Mouse (Mus musculus) hindbrain, embryonic 11.5 days (tissue): ENCODE measurements at regions not wholly inside any gene's neighbourhood (a gene's known extent, or its start where the extent isn't known, plus 50 kb on each side); places are given as distances from the start of the nearest gene placed in this dataset.
"Not testable (repeated sequence)": the region's sequence is repeated elsewhere in the genome, so short reads cannot be mapped to it uniquely, and the experiment has no call there.

Source experiments
- ATAC-seq: fragments of 200-750 bp; cut with Nextera tagmentation; 2 replicates; pipeline ENCODE4 v1.8.0; 2017; ENCODE audit warnings: mild to moderate bottlenecking, moderate TSS enrichment, moderate library complexity; ENCODE audit not compliant: low FRiP score
- DNase-seq: peaks from one replicate; pipeline ENCODE4 v3.0.0-alpha.2; 2015; ENCODE audit warnings: low spot score
- H3K27ac ChIP-seq: fragments of 300-500 bp; sonication (generic); 2 replicates; pipeline ENCODE4 v1.5.1; 2014; ENCODE audit warnings: mild to moderate bottlenecking, low read depth, low read length
- H3K27me3 ChIP-seq: fragments of 300-500 bp; sonication (generic); 2 replicates; pipeline ENCODE4 v1.6.1; 2014; ENCODE audit warnings: mild to moderate bottlenecking, low read length, moderate library complexity, mixed read lengths; ENCODE audit not compliant: control insufficient read depth, insufficient read depth
- H3K36me3 ChIP-seq: fragments of 300-500 bp; sonication (generic); 2 replicates; pipeline ENCODE4 v1.6.1; 2014; ENCODE audit warnings: mild to moderate bottlenecking, low read length, moderate library complexity, mixed read lengths; ENCODE audit not compliant: control insufficient read depth, insufficient read depth
- H3K4me1 ChIP-seq: fragments of 300-500 bp; sonication (generic); replicated peaks from 2 replicates; pipeline ENCODE4 v1.6.1; 2014; ENCODE audit warnings: low read length, mixed read lengths; ENCODE audit not compliant: control insufficient read depth, insufficient read depth
- H3K4me2 ChIP-seq: fragments of 300-500 bp; sonication (generic); replicated peaks from 2 replicates; pipeline ENCODE4 v1.6.1; 2014; ENCODE audit warnings: mild to moderate bottlenecking, low read depth, low read length
- H3K4me3 ChIP-seq: fragments of 300-500 bp; sonication (generic); 2 replicates; pipeline ENCODE4 v1.5.1; 2014; ENCODE audit warnings: low read depth, low read length
- H3K9ac ChIP-seq: fragments of 300-500 bp; sonication (generic); 2 replicates; pipeline ENCODE4 v1.6.1; 2014; ENCODE audit warnings: low read depth, low read length
- H3K9me3 ChIP-seq: fragments of 300-500 bp; sonication (generic); 2 replicates; pipeline ENCODE4 v1.6.1; 2016; ENCODE audit warnings: low read length; ENCODE audit not compliant: control insufficient read depth
- WGBS: fragments of 180-500 bp; shearing (Covaris S2); extraction: QIAGEN DNeasy Blood & Tissue Kit; methylation state at CpG from one replicate; pipeline ENCODE4 v1.1.7; 2014; 5-methylcytosine and 5-hydroxymethylcytosine counted together

DNA sequence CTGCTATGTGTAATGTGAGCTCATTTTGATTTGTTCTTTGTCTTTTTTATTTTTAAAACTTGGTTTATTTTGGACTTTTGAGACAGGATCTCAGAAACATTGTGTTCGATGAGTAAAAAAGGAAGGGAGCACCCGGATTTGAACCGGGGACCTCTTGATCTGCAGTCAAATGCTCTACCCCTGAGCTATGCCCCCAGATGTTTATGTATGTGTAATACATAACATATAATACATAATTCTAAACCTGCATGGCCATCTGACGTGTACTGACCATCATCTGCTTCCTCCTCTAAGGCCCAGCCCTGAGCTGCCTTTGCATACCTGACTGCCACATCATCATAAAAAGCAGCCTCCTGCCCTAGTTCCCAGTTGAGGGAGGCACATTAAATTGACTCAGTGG is 137.8 kb upstream of the Zfp746 start:
- DNase-seq (no peak), ATAC-seq (no peak)
- WGBS = 88% methylated on average over 4 of the region's 4 CpGs
- Histone ChIP-seq H3K4me3 (no peak overlapping the region), H3K36me3 (no peaks in the 10 kb centered on the region), H3K4me2 (no peak overlapping the region), H3K4me1 (no peaks in the 10 kb centered on the region), H3K9me3 (no peaks in the 10 kb centered on the region), H3K9ac (no peak overlapping the region), H3K27ac (no peak overlapping the region), H3K27me3 (no peaks in the 10 kb centered on the region)

DNA sequence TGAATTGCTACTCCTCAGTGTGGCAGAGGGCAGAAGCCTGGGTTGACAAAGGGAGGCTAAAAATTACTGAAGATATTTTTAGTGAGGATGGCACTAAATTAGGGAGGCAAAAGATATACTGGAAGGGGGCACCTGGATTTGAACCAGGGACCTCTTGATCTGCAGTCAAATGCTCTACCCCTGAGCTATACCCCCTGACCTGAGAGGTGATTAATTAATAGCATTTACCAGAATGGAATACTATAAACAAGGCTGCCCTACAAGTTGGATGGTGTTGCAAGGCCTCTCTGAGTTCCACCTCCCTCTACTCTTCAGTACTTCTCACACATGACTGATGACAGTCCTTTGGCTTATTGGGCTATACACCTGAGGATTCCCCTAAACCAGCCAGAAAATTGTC is 136.6 kb upstream of the Zfp746 start:
- DNase-seq (no peak), ATAC-seq (no peak)
- Histone ChIP-seq H3K4me1 (no peaks in the 10 kb centered on the region), H3K36me3 (no peaks in the 10 kb centered on the region), H3K4me3 (no peak overlapping the region), H3K9ac (no peak overlapping the region), H3K9me3 (no peaks in the 10 kb centered on the region), H3K27ac (no peak overlapping the region), H3K27me3 (no peaks in the 10 kb centered on the region), H3K4me2 (no peak overlapping the region)

DNA sequence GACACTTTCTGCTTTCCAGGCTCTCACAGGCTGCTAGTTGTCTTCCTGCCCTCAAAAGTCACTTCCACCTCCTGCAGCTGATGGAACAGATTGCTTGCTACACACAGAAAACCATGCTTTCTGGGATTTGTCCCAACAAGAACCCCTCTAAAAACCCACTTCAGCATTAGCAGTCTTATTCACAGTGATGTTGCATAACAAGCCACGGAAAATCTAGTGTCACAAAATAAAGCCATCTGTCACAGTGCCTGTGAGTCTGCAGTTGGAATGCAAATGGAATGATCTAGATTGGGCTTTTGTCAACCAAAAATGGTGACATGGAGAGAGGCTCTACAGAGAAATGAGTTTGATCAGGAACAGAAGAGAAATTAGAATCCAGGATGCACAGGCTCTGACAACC is 135.4 kb upstream of the Zfp746 start:
- not testable (repeated sequence) for H3K9ac ChIP-seq, H3K27ac ChIP-seq, DNase-seq, H3K36me3 ChIP-seq, H3K4me1 ChIP-seq, H3K9me3 ChIP-seq, H3K27me3 ChIP-seq, H3K4me3 ChIP-seq, H3K4me2 ChIP-seq, ATAC-seq
- 67% methylated on average over 1 of the region's 1 CpGs for WGBS

DNA sequence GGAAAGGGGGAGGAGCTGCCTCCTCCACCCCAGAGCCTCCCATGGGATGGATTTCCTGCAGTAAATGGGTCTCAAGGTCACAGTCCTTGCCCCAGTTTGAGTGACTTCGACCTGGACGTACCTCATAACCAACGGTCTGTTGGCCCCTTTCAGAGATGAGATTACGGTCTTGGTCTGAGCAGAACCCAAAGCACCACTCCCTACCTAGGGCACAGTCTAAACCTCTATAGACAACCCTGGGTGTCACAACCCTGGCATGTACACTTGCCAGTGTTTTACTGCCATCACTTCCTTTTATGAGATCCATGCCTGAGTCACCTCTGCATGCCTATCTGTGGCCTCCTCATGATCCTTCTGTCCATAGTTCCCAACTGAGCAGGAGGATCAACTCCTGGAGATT is 128.8 kb upstream of the Zfp746 start:
- 77% methylated on average over 4 of the region's 4 CpGs for WGBS

DNA sequence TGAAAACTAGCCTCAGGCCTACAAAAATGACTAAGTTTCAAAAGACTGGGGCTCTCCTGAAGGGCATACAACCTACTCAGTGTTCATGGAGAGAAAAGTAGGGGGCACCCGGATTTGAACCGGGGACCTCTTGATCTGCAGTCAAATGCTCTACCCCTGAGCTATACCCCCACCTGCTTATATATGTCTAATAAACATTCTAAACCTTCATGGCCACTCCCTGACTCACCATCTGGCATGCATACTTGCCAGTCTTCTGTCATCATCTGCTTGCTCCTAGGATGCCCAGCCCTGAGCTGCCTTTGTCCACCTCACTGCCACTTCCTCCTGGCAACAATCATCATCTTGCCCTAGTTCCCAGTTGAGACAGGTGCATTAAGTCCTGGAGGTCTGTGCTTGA is 123.3 kb upstream of the Zfp746 start:
- H3K27ac ChIP-seq = no peak overlapping the region

More for the DNA sequence above, 128.8 kb upstream of the Zfp746 start:
- Histone ChIP-seq H3K4me1 (no peaks in the 10 kb centered on the region), H3K4me3 (no peak overlapping the region), H3K27me3 (no peaks in the 10 kb centered on the region), H3K9me3 (no peaks in the 10 kb centered on the region), H3K36me3 (no peaks in the 10 kb centered on the region), H3K4me2 (no peak overlapping the region), H3K9ac (no peak overlapping the region), H3K27ac (no peak overlapping the region)
- ATAC-seq (no peak), DNase-seq (no peak)

DNA sequence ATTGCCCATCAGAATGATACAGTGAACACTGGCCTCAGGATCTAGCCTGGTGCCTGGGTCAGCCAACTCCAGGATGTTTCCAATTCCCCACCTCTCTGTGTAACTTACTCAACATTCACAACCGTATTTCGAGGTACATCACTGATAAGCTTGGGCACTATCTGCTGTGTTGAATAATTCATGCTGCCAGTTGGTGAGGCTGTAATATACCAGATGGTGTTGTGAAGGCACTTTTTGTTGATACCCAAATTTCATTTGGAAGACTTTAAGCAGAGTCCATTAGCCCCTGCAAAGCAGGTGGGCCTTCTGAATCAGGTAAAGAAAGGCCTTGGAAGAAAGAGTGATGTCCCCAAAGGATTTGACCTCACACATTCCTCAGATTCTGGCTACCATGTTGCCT is 122.7 kb upstream of the Zfp746 start:
- Histone ChIP-seq H3K4me1 (no peaks in the 10 kb centered on the region), H3K27me3 (no peaks in the 10 kb centered on the region), H3K27ac (no peak overlapping the region), H3K4me3 (no peak overlapping the region), H3K9ac (no peak overlapping the region), H3K36me3 (no peaks in the 10 kb centered on the region), H3K4me2 (no peak overlapping the region), H3K9me3 (no peaks in the 10 kb centered on the region)
- ATAC-seq (no peak), DNase-seq (no peak)
- WGBS = 90% methylated on average over 2 of the region's 2 CpGs

More for the DNA sequence above, 123.3 kb upstream of the Zfp746 start:
- H3K36me3 ChIP-seq = no peaks in the 10 kb centered on the region
- ATAC-seq = no peak
- H3K4me3 ChIP-seq = no peak overlapping the region
- no peak for DNase-seq
- no peak overlapping the region for H3K4me2 ChIP-seq
- no peaks in the 10 kb centered on the region for H3K9me3 ChIP-seq
- WGBS = 100% methylated on average over 2 of the region's 2 CpGs
- no peak overlapping the region for H3K9ac ChIP-seq
- H3K27me3 ChIP-seq = no peaks in the 10 kb centered on the region
- no peaks in the 10 kb centered on the region for H3K4me1 ChIP-seq

DNA sequence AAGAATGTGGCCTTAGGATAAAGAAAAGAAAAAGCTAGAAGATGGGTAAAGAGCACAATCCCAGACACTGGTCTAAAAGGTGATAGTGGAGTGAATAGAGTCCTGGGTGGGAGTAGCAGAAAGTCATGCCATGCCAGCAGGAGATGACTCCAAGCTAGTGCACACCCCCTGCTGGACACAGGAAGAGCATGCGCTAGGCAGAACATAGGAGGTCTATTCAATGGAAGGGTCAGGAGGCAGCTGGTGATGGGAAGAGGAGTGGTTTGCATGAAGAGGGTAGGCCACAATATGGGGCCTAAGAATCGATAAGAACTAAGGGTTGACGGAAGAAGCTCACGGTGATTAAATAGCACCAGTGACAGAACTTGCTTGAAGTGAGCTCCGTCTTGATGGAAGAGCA is 119.3 kb upstream of the Zfp746 start:
- no peak for DNase-seq
- Histone ChIP-seq H3K4me2 (no peak overlapping the region), H3K27ac (no peak overlapping the region), H3K27me3 (no peaks in the 10 kb centered on the region), H3K9me3 (no peaks in the 10 kb centered on the region), H3K36me3 (no peaks in the 10 kb centered on the region), H3K4me3 (no peak overlapping the region), H3K9ac (no peak overlapping the region), H3K4me1 (no peaks in the 10 kb centered on the region)
- 91% methylated on average over 5 of the region's 5 CpGs for WGBS
- no peak for ATAC-seq

DNA sequence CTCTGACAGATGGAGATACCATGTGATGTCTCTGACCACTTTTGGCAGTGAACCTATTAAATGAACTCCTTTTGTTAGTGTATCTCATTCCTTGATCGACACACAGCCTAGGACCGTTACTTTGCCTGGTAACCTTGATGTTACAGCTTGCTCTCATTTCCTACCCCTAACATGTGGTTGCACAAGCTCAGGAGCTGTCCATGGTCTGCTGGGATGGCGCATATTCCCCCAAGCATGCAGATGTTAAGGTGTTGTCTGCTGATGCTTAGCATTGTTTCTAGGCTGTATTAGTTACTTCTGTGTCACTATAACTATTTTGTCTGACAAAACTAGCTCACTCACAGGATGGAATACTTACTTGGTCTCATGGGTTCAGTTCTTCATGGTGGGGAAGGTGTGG is 113.6 kb upstream of the Zfp746 start:
- DNase-seq = no peak
- Histone ChIP-seq H3K36me3 (no peaks in the 10 kb centered on the region), H3K4me1 (no peaks in the 10 kb centered on the region), H3K4me3 (no peak overlapping the region), H3K4me2 (no peak overlapping the region), H3K9me3 (no peaks in the 10 kb centered on the region), H3K27me3 (no peaks in the 10 kb centered on the region), H3K27ac (no peak overlapping the region), H3K9ac (no peak overlapping the region)
- 68% methylated on average over 3 of the region's 3 CpGs for WGBS
- no peak for ATAC-seq

DNA sequence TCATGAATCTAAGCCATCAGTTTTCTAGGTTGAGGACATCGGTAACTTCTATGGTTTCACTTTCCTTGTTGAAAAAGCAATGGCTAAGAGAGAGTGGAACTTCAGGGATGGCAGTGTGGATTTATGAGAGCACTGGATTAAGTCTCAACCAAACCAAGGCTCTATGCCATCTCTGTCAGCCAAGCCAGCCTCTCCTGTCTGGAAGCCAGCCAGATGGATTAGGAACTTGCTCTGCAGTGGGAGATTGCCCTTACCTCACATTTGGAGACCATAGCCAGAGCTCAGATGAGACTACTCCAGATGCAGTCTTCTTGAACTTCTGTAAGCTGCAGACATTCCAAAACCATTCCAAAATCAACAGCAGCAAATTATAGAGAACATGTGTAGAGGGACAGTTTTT is 112.4 kb upstream of the Zfp746 start:
- WGBS = 85% methylated on average over 1 of the region's 1 CpGs
- no peak for ATAC-seq
- Histone ChIP-seq H3K27ac (no peak overlapping the region), H3K4me2 (no peak overlapping the region), H3K27me3 (no peaks in the 10 kb centered on the region), H3K9ac (no peak overlapping the region), H3K4me1 (no peaks in the 10 kb centered on the region), H3K36me3 (no peaks in the 10 kb centered on the region), H3K9me3 (no peaks in the 10 kb centered on the region), H3K4me3 (no peak overlapping the region)
- DNase-seq = no peak
